ENCODE assay signal across 9 mouse cellular contexts in the genomic region with DNA sequence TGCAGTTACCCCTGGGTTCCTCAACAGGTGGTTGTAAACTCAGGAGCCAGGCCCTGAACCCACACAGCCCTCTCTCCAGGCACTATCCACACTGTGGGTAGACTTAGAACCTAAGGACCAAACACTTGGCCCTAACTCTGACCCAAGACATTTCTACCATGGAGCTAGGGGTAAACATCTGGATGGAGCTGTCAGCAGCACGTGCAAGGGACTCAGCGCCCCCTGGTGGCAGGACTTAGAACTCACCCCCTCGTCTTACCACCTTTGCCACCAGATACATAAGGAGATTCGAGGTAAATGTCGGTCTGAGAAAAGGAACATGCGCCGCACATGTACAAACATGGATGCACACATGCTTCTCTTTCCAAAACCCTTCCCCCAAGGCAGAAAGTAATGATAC. TPM values are rescaled to one million over a fixed set of nuclear protein-coding genes. Genes with fewer than 3 reads are reported as not detected.
DNase-seq lines count a peak whose midpoint lies in the region; ATAC-seq and TF ChIP-seq lines count a peak whose summit lies in the region.
"Had no signal": no experiment of that assay in that cellular context is flagged by ENCODE, and none has a peak within 500 bp of the region (broad histone marks: within the 10 kb centered on the region; RNA-seq: fewer than 3 reads in every experiment).

No protein-coding gene starts in this region.

- peaks cover 48% of the 10 kb centered on the region for H3K27me3 ChIP-seq in heart, embryonic 12.5 days (replicated peaks)
- no peaks in the 10 kb centered on the region; the same call in 1 of the 2 replicates for H3K27me3 ChIP-seq in ES-Bruce4 (ENCODE audit: control insufficient read depth, insufficient read depth, low read length, poor library complexity, severe bottlenecking)
- H3K27me3 ChIP-seq in heart, postnatal 0 days (ENCODE audit: control insufficient read depth, insufficient read depth, low read length) = peaks cover 54% of the 10 kb centered on the region
- peaks cover 36% of the 10 kb centered on the region for H3K27me3 ChIP-seq in small intestine, adult 2 months (ENCODE audit: control insufficient read depth, insufficient read depth, low read length)

- no peaks in the 10 kb centered on the region for H3K36me3 ChIP-seq in heart, embryonic 12.5 days
- no peaks in the 10 kb centered on the region for H3K36me3 ChIP-seq in ES-Bruce4 (ENCODE audit: control insufficient read depth, insufficient read depth, low read length, poor library complexity, severe bottlenecking)
- H3K36me3 ChIP-seq in heart, postnatal 0 days (replicated peaks; ENCODE audit: control insufficient read depth, insufficient read depth, low read length) = no peaks in the 10 kb centered on the region
- no peaks in the 10 kb centered on the region for H3K36me3 ChIP-seq in small intestine, adult 2 months (ENCODE audit: control insufficient read depth, insufficient read depth, low read length)

- H3K4me1 ChIP-seq in heart, embryonic 12.5 days (replicated peaks) = peaks cover 9% of the 10 kb centered on the region
- no peaks in the 10 kb centered on the region for H3K4me1 ChIP-seq in ES-Bruce4 (ENCODE audit: control insufficient read depth, insufficient read depth, low read length)
- H3K4me1 ChIP-seq in bone marrow macrophage, adult 2 months (ENCODE audit: control insufficient read depth, insufficient read depth, low read length) = peaks cover 4% of the 10 kb centered on the region; the same call in 1 of the 2 replicates
- H3K4me1 ChIP-seq in heart, postnatal 0 days (ENCODE audit: control insufficient read depth, insufficient read depth) = no peaks in the 10 kb centered on the region
- H3K4me1 ChIP-seq in small intestine, adult 2 months (ENCODE audit: control insufficient read depth, insufficient read depth, insufficient read length, low read length) = no peaks in the 10 kb centered on the region; the same call in 1 of the 2 replicates

- H3K27ac ChIP-seq in heart, embryonic 12.5 days (ENCODE audit: poor library complexity, severe bottlenecking) = no peak overlapping the region
- no peak overlapping the region for H3K27ac ChIP-seq in ES-Bruce4 (ENCODE audit: insufficient read depth, low read length)
- no peak overlapping the region for H3K27ac ChIP-seq in bone marrow macrophage, adult 2 months (ENCODE audit: insufficient read depth, low read depth, low read length)
- no peak overlapping the region for H3K27ac ChIP-seq in heart, postnatal 0 days (ENCODE audit: low read depth)
- no peak overlapping the region for H3K27ac ChIP-seq in small intestine, adult 2 months (ENCODE audit: insufficient read depth, low read depth, low read length)

- H3K4me2 ChIP-seq in heart, embryonic 12.5 days = no peak overlapping the region
- no peak overlapping the region for H3K4me2 ChIP-seq in heart, postnatal 0 days (ENCODE audit: low read depth, low read length)

- H3K4me3 ChIP-seq in heart, embryonic 12.5 days = no peak overlapping the region
- H3K4me3 ChIP-seq in ES-Bruce4 (ENCODE audit: low read depth, low read length) = no peak overlapping the region
- H3K4me3 ChIP-seq in bone marrow macrophage, adult 2 months (ENCODE audit: insufficient read depth, low read length) = no peak overlapping the region
- H3K4me3 ChIP-seq in heart, postnatal 0 days (ENCODE audit: low read depth, low read length) = no peak overlapping the region
- no peak overlapping the region for H3K4me3 ChIP-seq in small intestine, adult 2 months (ENCODE audit: low read depth, low read length)
- H3K4me3 ChIP-seq: megakaryocyte, embryonic 14.5 days had no signal

- no peak for ATAC-seq in heart, embryonic 12.5 days (ENCODE audit: insufficient number of reproducible peaks, low FRiP score)
- ATAC-seq in heart, postnatal 0 days (ENCODE audit: insufficient read depth, low read depth) = no peak
- ATAC-seq in cerebellum, adult (ENCODE audit: insufficient number of reproducible peaks, low FRiP score, low TSS enrichment) = no peak

- peaks cover 5% of the 10 kb centered on the region; the same call in 1 of the 2 replicates for H3K9me3 ChIP-seq in heart, embryonic 12.5 days (replicated peaks)
- no peaks in the 10 kb centered on the region; the same call in 1 of the 2 replicates for H3K9me3 ChIP-seq in ES-Bruce4 (replicated peaks; ENCODE audit: control insufficient read depth, insufficient read depth, low read length, poor library complexity, severe bottlenecking)
- no peaks in the 10 kb centered on the region for H3K9me3 ChIP-seq in heart, postnatal 0 days (replicated peaks; ENCODE audit: control insufficient read depth, low read length)

- peak; percentile 38 for DNase-seq in heart, adult 8-10 months (ENCODE audit: low spot score)
- peak; percentile 18 for DNase-seq in heart, postnatal 0 days (ENCODE audit: low spot score)
- peak; percentile 35 to 46 for DNase-seq in lung, adult 18-20 months

- WGBS in heart, embryonic 12.5 days = 34% methylated on average over 7 of the region's 7 CpGs
- 35% methylated on average over 7 of the region's 7 CpGs for WGBS in heart, postnatal 0 days
- 32% methylated on average over 7 of the region's 7 CpGs for WGBS in small intestine, adult 2 months

- no peak for TF ChIP-seq POLR2A in ES-Bruce4 (IDR thresholded peaks at IDR 0.05; ENCODE audit: insufficient read depth, low read length)
- no peak for TF ChIP-seq POLR2A in bone marrow macrophage, adult 2 months (IDR thresholded peaks at IDR 0.05; ENCODE audit: borderline replicate concordance, low read depth, low read length)
- no peak for TF ChIP-seq POLR2A in small intestine, adult 2 months (IDR thresholded peaks at IDR 0.05; ENCODE audit: low read depth, low read length)

- no peak overlapping the region for H3K9ac ChIP-seq in heart, embryonic 12.5 days
- no peak overlapping the region for H3K9ac ChIP-seq in ES-Bruce4 (ENCODE audit: low read depth, poor library complexity, severe bottlenecking)
- H3K9ac ChIP-seq in heart, postnatal 0 days (replicated peaks; ENCODE audit: low read depth, low read length) = no peak overlapping the region

- no peak for TF ChIP-seq EP300 in ES-Bruce4 (IDR thresholded peaks at IDR 0.05; ENCODE audit: insufficient read depth, low read depth, low read length)
- TF ChIP-seq EP300 in heart, postnatal 0 days (IDR thresholded peaks at IDR 0.05; ENCODE audit: low read depth) = no peak

- peak; percentile 90 for TF ChIP-seq CTCF in ES-Bruce4 (IDR thresholded peaks at IDR 0.05; ENCODE audit: low read depth, low read length)
- peak; percentile 84 for TF ChIP-seq CTCF in bone marrow macrophage, adult 2 months (IDR thresholded peaks at IDR 0.05; ENCODE audit: low read depth, low read length)
- peak; percentile 77 for TF ChIP-seq CTCF in heart, postnatal 0 days (IDR thresholded peaks at IDR 0.05; ENCODE audit: low read depth)
- peak; percentile 89; the same call in 1 of the 2 replicates for TF ChIP-seq CTCF in small intestine, adult 2 months (IDR thresholded peaks at IDR 0.05; ENCODE audit: extremely low read depth, insufficient read length, insufficient replicate concordance, low read depth, low read length)

RNA-seq across cellular contexts. Expression of gene Kcnk18, which starts 20.9 kb away (rescaled TPM):
- total RNA-seq in heart, adult 8-10 months (2022) = not detected
- polyA plus RNA-seq in heart, embryonic 12.5 days (2016; fragmentation: Nextera tagmentation; extraction: Ambion mirVana) = not detected in 2 replicates
- polyA plus RNA-seq in ES-Bruce4 (2011; ENCODE audit: insufficient read depth, insufficient read length, low read depth, missing spikeins) = not detected in 2 replicates
- not detected in 2 replicates for polyA plus RNA-seq in bone marrow macrophage, adult 2 months (2012; ENCODE audit: insufficient read depth, insufficient read length, missing spikeins)
- total RNA-seq in heart, postnatal 0 days (2014; rRNA removed; ENCODE audit: low replicate concordance) = not detected in 2 replicates
- not detected in 2 replicates for polyA plus RNA-seq in heart, postnatal 0 days (2015; fragmentation: Nextera tagmentation; extraction: Ambion mirVana)
- not detected in 2 replicates for polyA plus RNA-seq in small intestine, adult 2 months (2012; rRNA removed)

RNA-seq across cellular contexts. Expression of gene Vax1, which starts 28.3 kb away (rescaled TPM):
- not detected for total RNA-seq in heart, adult 8-10 months (2022)
- polyA plus RNA-seq in heart, embryonic 12.5 days (2016; fragmentation: Nextera tagmentation; extraction: Ambion mirVana) = not detected in 2 replicates
- polyA plus RNA-seq in ES-Bruce4 (2011; ENCODE audit: insufficient read depth, insufficient read length, low read depth, missing spikeins) = not detected in 2 replicates
- polyA plus RNA-seq in bone marrow macrophage, adult 2 months (2012; ENCODE audit: insufficient read depth, insufficient read length, missing spikeins) = not detected in 2 replicates
- not detected in 2 replicates for total RNA-seq in heart, postnatal 0 days (2014; rRNA removed; ENCODE audit: low replicate concordance)
- not detected in 2 replicates for polyA plus RNA-seq in heart, postnatal 0 days (2015; fragmentation: Nextera tagmentation; extraction: Ambion mirVana)
- not detected in 2 replicates for polyA plus RNA-seq in small intestine, adult 2 months (2012; rRNA removed)
